Mouse (Mus musculus): Measurements from ENCODE around the gene Olfr279. TPM values are rescaled to one million over a fixed set of nuclear protein-coding genes. Genes with fewer than 3 reads are reported as not detected.

Gene Olfr279
- polyA plus RNA-seq, 1 experiment from 2014 or later: not detected

- H3K36me3 ChIP-seq (ENCODE audit: control insufficient read depth, insufficient read depth): no peaks in the 10 kb centered on the region
- no peaks in the 10 kb centered on the region for H3K4me1 ChIP-seq (replicated peaks; ENCODE audit: control insufficient read depth, insufficient read depth, low read length)
- H3K4me2 ChIP-seq (ENCODE audit: low read length): no peak within 1 kb of the TSS
- H3K27me3 ChIP-seq (replicated peaks; ENCODE audit: control insufficient read depth, insufficient read depth, low read length): no peaks in the 10 kb centered on the region
- WGBS: 59% methylated on average over 3 of the region's 3 CpGs
- no peak within 1 kb of the TSS for H3K4me3 ChIP-seq (replicated peaks; ENCODE audit: low read length)
- H3K27ac ChIP-seq (ENCODE audit: low read length): no peak within 1 kb of the TSS
- H3K9ac ChIP-seq (replicated peaks; ENCODE audit: low read depth, low read length): no peak within 1 kb of the TSS
- H3K9me3 ChIP-seq (ENCODE audit: control insufficient read depth, low read length): no peaks in the 10 kb centered on the region
- ATAC-seq: no peak
These were observed 9.5 kb upstream of the Olfr279 start, which contains the start of gene Lalba for GRCm38 (mm10) chr15:98482701-98483100. Lalba (minus strand) TSS chr15:98482721.

DNA sequence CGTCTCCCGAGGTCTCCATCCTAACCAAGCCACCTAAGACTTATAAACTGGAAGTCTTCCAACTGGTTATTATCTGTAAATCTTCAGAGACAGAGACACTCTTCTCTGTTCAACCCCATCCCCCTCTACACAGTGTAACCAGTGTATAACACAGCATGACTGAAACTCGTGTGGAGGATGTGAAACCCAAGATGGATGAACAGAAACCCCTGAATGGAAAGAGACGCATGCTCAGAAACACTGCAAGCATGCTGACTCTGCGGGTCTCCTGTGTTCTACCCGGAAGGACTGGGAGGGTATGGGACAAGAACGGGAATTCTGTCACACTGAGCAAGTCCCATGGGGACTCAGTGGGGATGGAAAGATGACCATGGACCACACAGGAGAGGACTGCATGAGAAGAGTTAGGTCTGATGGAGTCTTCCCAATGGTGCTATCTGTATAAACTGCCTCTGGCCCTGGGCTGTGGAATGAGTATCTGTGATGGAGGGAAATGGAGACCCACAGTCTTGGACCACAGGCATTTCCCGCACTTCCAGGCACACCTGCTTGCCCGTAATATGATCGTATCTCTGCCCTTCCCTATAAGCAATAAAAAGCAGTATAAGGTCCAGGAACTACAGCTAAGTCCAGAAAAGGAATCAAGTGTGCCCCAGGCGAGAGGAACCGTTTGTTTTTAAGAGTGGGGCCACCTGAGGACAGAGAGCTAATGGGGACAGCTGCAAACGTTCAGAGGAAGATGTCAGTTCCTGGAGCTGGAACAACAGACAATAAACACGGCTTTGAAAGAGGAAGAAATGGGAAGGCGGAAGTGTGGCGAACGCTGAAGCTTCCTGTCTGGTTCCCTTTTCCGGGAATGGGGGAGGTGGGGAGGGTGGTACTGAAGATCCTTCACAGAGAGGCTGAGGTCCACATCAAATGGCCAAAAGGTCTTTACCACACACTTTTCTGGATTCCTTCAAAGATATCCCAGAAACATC, 8.0 kb upstream of the Olfr279 start:
- Histone ChIP-seq H3K4me2 (ENCODE audit: low read length) (no peak overlapping the region), H3K9ac (replicated peaks; ENCODE audit: low read depth, low read length) (no peak overlapping the region), H3K9me3 (ENCODE audit: control insufficient read depth, low read length) (no peaks in the 10 kb centered on the region), H3K27me3 (replicated peaks; ENCODE audit: control insufficient read depth, insufficient read depth, low read length) (no peaks in the 10 kb centered on the region), H3K4me1 (replicated peaks; ENCODE audit: control insufficient read depth, insufficient read depth, low read length) (no peaks in the 10 kb centered on the region), H3K27ac (ENCODE audit: low read length) (no peak overlapping the region), H3K36me3 (ENCODE audit: control insufficient read depth, insufficient read depth) (no peaks in the 10 kb centered on the region), H3K4me3 (replicated peaks; ENCODE audit: low read length) (no peak overlapping the region)
- WGBS: 86% methylated on average over 18 of the region's 18 CpGs
- no peak for ATAC-seq

GRCm38 (mm10) chr15:98486433-98487021, 5.7 kb upstream of the Olfr279 start:
- WGBS: 95% methylated on average over 8 of the region's 8 CpGs
- no peaks in the 10 kb centered on the region for H3K27me3 ChIP-seq (replicated peaks; ENCODE audit: control insufficient read depth, insufficient read depth, low read length)
- H3K36me3 ChIP-seq (ENCODE audit: control insufficient read depth, insufficient read depth): no peaks in the 10 kb centered on the region
- no peak for ATAC-seq
- H3K9me3 ChIP-seq (ENCODE audit: control insufficient read depth, low read length): no peaks in the 10 kb centered on the region
- H3K27ac ChIP-seq (ENCODE audit: low read length): no peak overlapping the region
- no peak overlapping the region for H3K4me3 ChIP-seq (replicated peaks; ENCODE audit: low read length)
- no peaks in the 10 kb centered on the region for H3K4me1 ChIP-seq (replicated peaks; ENCODE audit: control insufficient read depth, insufficient read depth, low read length)
- no peak overlapping the region for H3K9ac ChIP-seq (replicated peaks; ENCODE audit: low read depth, low read length)
- H3K4me2 ChIP-seq (ENCODE audit: low read length): no peak overlapping the region

GRCm38 (mm10) chr15:98491332-98491731, 870 bp upstream of the Olfr279 start:
- no peak overlapping the region for H3K27ac ChIP-seq (ENCODE audit: low read length)
- no peak overlapping the region for H3K4me2 ChIP-seq (ENCODE audit: low read length)
- no peaks in the 10 kb centered on the region for H3K4me1 ChIP-seq (replicated peaks; ENCODE audit: control insufficient read depth, insufficient read depth, low read length)
- H3K36me3 ChIP-seq (ENCODE audit: control insufficient read depth, insufficient read depth): no peaks in the 10 kb centered on the region
- no peaks in the 10 kb centered on the region for H3K27me3 ChIP-seq (replicated peaks; ENCODE audit: control insufficient read depth, insufficient read depth, low read length)
- 79% methylated on average over 2 of the region's 2 CpGs for WGBS
- H3K4me3 ChIP-seq (replicated peaks; ENCODE audit: low read length): no peak overlapping the region
- ATAC-seq: no peak
- no peaks in the 10 kb centered on the region for H3K9me3 ChIP-seq (ENCODE audit: control insufficient read depth, low read length)
- no peak overlapping the region for H3K9ac ChIP-seq (replicated peaks; ENCODE audit: low read depth, low read length)

DNA sequence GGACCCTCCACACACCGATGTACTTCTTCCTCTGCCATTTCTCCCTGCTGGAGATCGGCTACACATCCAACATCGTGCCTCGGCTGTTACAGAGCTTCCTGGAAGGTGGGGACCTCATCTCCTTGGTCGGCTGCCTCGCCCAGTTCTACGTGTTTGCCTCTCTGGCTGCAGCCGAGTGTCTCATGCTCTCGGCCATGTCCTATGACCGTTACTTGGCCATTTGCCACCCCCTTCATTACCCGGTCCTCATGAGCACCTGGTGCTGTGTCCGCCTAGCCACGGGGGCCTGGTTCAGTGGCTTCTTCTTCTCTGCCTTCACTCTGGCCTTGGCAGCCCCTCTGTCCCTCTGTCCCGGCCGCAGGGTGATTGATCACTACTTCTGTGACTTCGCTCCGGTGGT, 5.4 kb downstream of the Olfr279 start:
- Histone ChIP-seq H3K9me3 (ENCODE audit: control insufficient read depth, low read length) (no peaks in the 10 kb centered on the region), H3K9ac (replicated peaks; ENCODE audit: low read depth, low read length) (no peak overlapping the region), H3K4me2 (ENCODE audit: low read length) (no peak overlapping the region), H3K4me1 (replicated peaks; ENCODE audit: control insufficient read depth, insufficient read depth, low read length) (no peaks in the 10 kb centered on the region), H3K36me3 (ENCODE audit: control insufficient read depth, insufficient read depth) (no peaks in the 10 kb centered on the region), H3K27me3 (replicated peaks; ENCODE audit: control insufficient read depth, insufficient read depth, low read length) (no peaks in the 10 kb centered on the region), H3K27ac (ENCODE audit: low read length) (no peak overlapping the region), H3K4me3 (replicated peaks; ENCODE audit: low read length) (no peak overlapping the region)
- WGBS: 92% methylated on average over 17 of the region's 17 CpGs
- ATAC-seq: no peak

GRCm38 (mm10) chr15:98503317-98503716, 11.1 kb downstream of the Olfr279 start:
- Histone ChIP-seq H3K4me3 (replicated peaks; ENCODE audit: low read length) (no peak overlapping the region), H3K27ac (ENCODE audit: low read length) (no peak overlapping the region), H3K4me1 (replicated peaks; ENCODE audit: control insufficient read depth, insufficient read depth, low read length) (no peaks in the 10 kb centered on the region), H3K9ac (replicated peaks; ENCODE audit: low read depth, low read length) (no peak overlapping the region), H3K4me2 (ENCODE audit: low read length) (no peak overlapping the region), H3K27me3 (replicated peaks; ENCODE audit: control insufficient read depth, insufficient read depth, low read length) (no peaks in the 10 kb centered on the region), H3K36me3 (ENCODE audit: control insufficient read depth, insufficient read depth) (no peaks in the 10 kb centered on the region), H3K9me3 (ENCODE audit: control insufficient read depth, low read length) (no peaks in the 10 kb centered on the region)
- ATAC-seq: no peak
- 89% methylated on average over 3 of the region's 3 CpGs for WGBS

GRCm38 (mm10) chr15:98504514-98504913, 12.3 kb downstream of the Olfr279 start:
- no peak overlapping the region for H3K9ac ChIP-seq (replicated peaks; ENCODE audit: low read depth, low read length)
- H3K9me3 ChIP-seq (ENCODE audit: control insufficient read depth, low read length): no peaks in the 10 kb centered on the region
- H3K27me3 ChIP-seq (replicated peaks; ENCODE audit: control insufficient read depth, insufficient read depth, low read length): no peaks in the 10 kb centered on the region
- ATAC-seq: no peak
- no peak overlapping the region for H3K27ac ChIP-seq (ENCODE audit: low read length)
- WGBS: 11% methylated on average over 18 of the region's 18 CpGs
- H3K4me2 ChIP-seq (ENCODE audit: low read length): no peak overlapping the region
- no peak overlapping the region for H3K4me3 ChIP-seq (replicated peaks; ENCODE audit: low read length)
- no peaks in the 10 kb centered on the region for H3K36me3 ChIP-seq (ENCODE audit: control insufficient read depth, insufficient read depth)
- no peaks in the 10 kb centered on the region for H3K4me1 ChIP-seq (replicated peaks; ENCODE audit: control insufficient read depth, insufficient read depth, low read length)

DNA sequence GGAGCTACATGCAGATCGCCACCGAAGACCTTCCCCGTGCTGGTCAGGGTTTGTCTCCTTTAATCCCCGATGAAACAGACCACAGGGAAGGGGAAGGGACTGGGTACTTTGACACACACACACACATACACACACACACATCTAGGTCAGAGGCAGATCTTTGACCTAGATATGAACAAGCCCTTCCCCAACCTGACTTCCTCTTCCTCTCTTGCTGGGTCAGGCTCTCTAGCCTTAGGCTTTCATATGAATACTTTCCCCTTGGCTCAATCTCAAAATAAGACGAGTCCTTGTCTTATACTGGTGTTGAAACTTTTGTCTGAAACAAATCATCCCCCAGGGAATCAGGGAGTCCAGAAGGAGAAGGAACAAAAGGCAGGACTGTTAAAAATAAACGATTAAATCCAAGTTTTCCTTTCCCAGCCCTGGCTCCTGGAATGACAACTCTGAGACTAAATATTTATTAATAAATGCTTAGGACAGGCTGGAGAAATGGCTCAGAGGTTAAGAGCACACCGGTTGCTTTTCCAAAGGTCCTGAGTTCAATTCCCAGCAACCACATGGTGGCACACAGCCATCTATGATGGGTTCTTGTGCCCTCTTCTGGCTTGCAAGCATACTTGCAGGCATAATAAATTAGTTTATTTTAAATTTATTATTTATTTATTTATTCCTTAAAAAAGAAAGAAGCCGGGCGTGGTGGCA, 14.2 kb downstream of the Olfr279 start:
- Histone ChIP-seq H3K4me1 (replicated peaks; ENCODE audit: control insufficient read depth, insufficient read depth, low read length) (peaks cover 4% of the 10 kb centered on the region; the same call in 1 of the 2 replicates), H3K27ac (ENCODE audit: low read length) (no peak overlapping the region), H3K4me2 (ENCODE audit: low read length) (no peak overlapping the region), H3K9me3 (ENCODE audit: control insufficient read depth, low read length) (no peaks in the 10 kb centered on the region), H3K36me3 (ENCODE audit: control insufficient read depth, insufficient read depth) (no peaks in the 10 kb centered on the region), H3K27me3 (replicated peaks; ENCODE audit: control insufficient read depth, insufficient read depth, low read length) (no peaks in the 10 kb centered on the region), H3K9ac (replicated peaks; ENCODE audit: low read depth, low read length) (no peak overlapping the region), H3K4me3 (replicated peaks; ENCODE audit: low read length) (no peak overlapping the region)
- 85% methylated on average over 9 of the region's 9 CpGs for WGBS
- no peak for ATAC-seq

- no peaks in the 10 kb centered on the region for H3K9me3 ChIP-seq (ENCODE audit: control insufficient read depth, low read length)
- H3K9ac ChIP-seq (replicated peaks; ENCODE audit: low read depth, low read length): no peak overlapping the region
- H3K27me3 ChIP-seq (replicated peaks; ENCODE audit: control insufficient read depth, insufficient read depth, low read length): no peaks in the 10 kb centered on the region
- H3K4me2 ChIP-seq (ENCODE audit: low read length): no peak overlapping the region
- H3K27ac ChIP-seq (ENCODE audit: low read length): no peak overlapping the region
- WGBS: 89% methylated on average over 6 of the region's 6 CpGs
- H3K36me3 ChIP-seq (ENCODE audit: control insufficient read depth, insufficient read depth): no peaks in the 10 kb centered on the region
- no peak overlapping the region for H3K4me3 ChIP-seq (replicated peaks; ENCODE audit: low read length)
- peaks cover 4% of the 10 kb centered on the region; the same call in 1 of the 2 replicates for H3K4me1 ChIP-seq (replicated peaks; ENCODE audit: control insufficient read depth, insufficient read depth, low read length)
- ATAC-seq: no peak
These were observed 15.1 kb downstream of the Olfr279 start for GRCm38 (mm10) chr15:98507321-98507720.
